Mouse (Mus musculus) myocyte (in vitro differentiated cells): Measurements from ENCODE around the gene Creb3l4. TPM values are rescaled to one million over a fixed set of nuclear protein-coding genes. Genes with fewer than 3 reads are reported as not detected.

Experiments used
- H3K27me3 ChIP-seq: one replicate; pipeline ENCODE4 v1.6.1; 2011; ENCODE audit not compliant: control insufficient read depth, insufficient read depth, insufficient read length
- H3K36me3 ChIP-seq: one replicate; pipeline ENCODE4 v1.6.1; 2011; ENCODE audit not compliant: control insufficient read depth, insufficient read depth
- H3K4me2 ChIP-seq: one replicate; pipeline ENCODE4 v1.6.1; 2011; ENCODE audit warnings: low read depth, control low read depth
- H3K4me3 ChIP-seq: one replicate; pipeline ENCODE4 v1.5.1; 2011; ENCODE audit warnings: mild to moderate bottlenecking, control low read depth, moderate library complexity
- H3K79me2 ChIP-seq: one replicate; pipeline ENCODE4 v1.6.1; 2011; ENCODE audit not compliant: control insufficient read depth, insufficient read depth
- H3ac ChIP-seq: one replicate; pipeline ENCODE4 v1.6.1; 2011; ENCODE audit not compliant: control insufficient read depth, insufficient read length
- CEBPB ChIP-seq: IDR thresholded peaks from 2 replicates; pipeline ENCODE4 v1.6.1; 2011; ENCODE audit warnings: mild to moderate bottlenecking, moderate library complexity; ENCODE audit not compliant: poor library complexity, insufficient read depth, severe bottlenecking
- E2F4 ChIP-seq: IDR thresholded peaks from one replicate; pipeline ENCODE4 v1.6.1; 2011; ENCODE audit warnings: mild to moderate bottlenecking, control low read depth, moderate library complexity; ENCODE audit not compliant: insufficient read depth
- MAX ChIP-seq: IDR thresholded peaks from one replicate; pipeline ENCODE4 v1.6.1; 2011; ENCODE audit warnings: low read depth, mild to moderate bottlenecking, control low read depth
- MYOD1 ChIP-seq, 3 experiments: IDR thresholded peaks; one replicate each; pipeline ENCODE4 v1.6.1; 2011; ENCODE audit warnings: control low read depth in 2 of 3, low read depth in 2 of 3, mild to moderate bottlenecking in 2 of 3, moderate library complexity in 1 of 3; ENCODE audit not compliant: insufficient read length in 2 of 3, control insufficient read depth in 1 of 3
- MYOG ChIP-seq, 3 experiments: IDR thresholded peaks; one replicate each; pipeline ENCODE4 v1.6.1; 2011; ENCODE audit warnings: control low read depth in 2 of 3, low read depth in 2 of 3, mild to moderate bottlenecking in 2 of 3; ENCODE audit not compliant: insufficient read length in 2 of 3, control insufficient read depth in 1 of 3, insufficient read depth in 1 of 3
- POLR2A ChIP-seq: IDR thresholded peaks from one replicate; pipeline ENCODE4 v1.6.1; 2011; ENCODE audit warnings: low read depth, mild to moderate bottlenecking, control low read depth, moderate library complexity; ENCODE audit not compliant: insufficient read length
- POLR2AphosphoS2 ChIP-seq: IDR thresholded peaks from one replicate; pipeline ENCODE4 v1.6.1; 2011; ENCODE audit warnings: low read depth, control low read depth; ENCODE audit not compliant: insufficient read length
- REST ChIP-seq: IDR thresholded peaks from one replicate; pipeline ENCODE4 v1.6.1; 2011; ENCODE audit warnings: mild to moderate bottlenecking, control low read depth, moderate library complexity; ENCODE audit not compliant: insufficient read depth, insufficient read length
- SRF ChIP-seq: IDR thresholded peaks from one replicate; pipeline ENCODE4 v1.6.1; 2011; ENCODE audit warnings: low read depth; ENCODE audit not compliant: control insufficient read depth, insufficient read length
- TCF12 ChIP-seq: IDR thresholded peaks from one replicate; pipeline ENCODE4 v1.6.1; 2011; ENCODE audit warnings: mild to moderate bottlenecking, control low read depth; ENCODE audit not compliant: poor library complexity, insufficient read depth, severe bottlenecking
- TCF3 ChIP-seq: IDR thresholded peaks from one replicate; pipeline ENCODE4 v1.6.1; 2011; ENCODE audit warnings: low read depth, control low read depth; ENCODE audit not compliant: insufficient read length
- USF1 ChIP-seq: IDR thresholded peaks from one replicate; pipeline ENCODE4 v1.6.1; 2011; ENCODE audit warnings: low read depth, mild to moderate bottlenecking, control low read depth, moderate library complexity
- polyA plus RNA-seq: library from polyadenylated mRNA; unstranded; fragments of >200 nt; fragmentation: generic; extraction: Trizol; gene quantifications from one replicate; pipeline ENCODE4 v1.2.1, GENCODE M21; 2012; ENCODE audit warnings: missing spikeins

The Creb3l4 gene
- polyA plus RNA-seq, 1 experiment: 0.22 TPM

GRCm38 (mm10) chr3:90256731-90257530, 13.6 kb upstream of the Creb3l4 start:
- Histone ChIP-seq H3K4me3 (no peak overlapping the region), H3ac (no peak overlapping the region), H3K36me3 (peaks cover 32% of the 10 kb centered on the region), H3K27me3 (no peaks in the 10 kb centered on the region), H3K79me2 (peaks cover 37% of the 10 kb centered on the region), H3K4me2 (no peak overlapping the region)
- TF ChIP-seq SRF: no peak
- TF ChIP-seq TCF12: no peak
- TF ChIP-seq USF1: no peak
- no peak for TF ChIP-seq CEBPB
- TF ChIP-seq E2F4: no peak
- TF ChIP-seq REST: no peak
- TF ChIP-seq TCF3: no peak
- no peak for TF ChIP-seq POLR2A
- TF ChIP-seq POLR2AphosphoS2: no peak
- no peak for TF ChIP-seq MYOD1 (IDR thresholded peaks at IDR 0.05; ENCODE audit: control insufficient read depth in 1 of 3, insufficient read length in 2 of 3, low read depth in 2 of 3)
- TF ChIP-seq MAX: no peak
- TF ChIP-seq MYOG (IDR thresholded peaks at IDR 0.05; ENCODE audit: control insufficient read depth in 1 of 3, insufficient read depth in 1 of 3, insufficient read length in 2 of 3, low read depth in 2 of 3): no peak

- peak overlapping the region; percentile 81 for H3K4me2 ChIP-seq
- no peaks in the 10 kb centered on the region for H3K27me3 ChIP-seq
- peaks cover 37% of the 10 kb centered on the region for H3K79me2 ChIP-seq
- H3K4me3 ChIP-seq: peak overlapping the region; percentile 83
- H3K36me3 ChIP-seq: peaks cover 23% of the 10 kb centered on the region
- no peak overlapping the region for H3ac ChIP-seq
- TF ChIP-seq POLR2A: no peak
- no peak for TF ChIP-seq TCF12
- no peak for TF ChIP-seq E2F4
- no peak for TF ChIP-seq POLR2AphosphoS2
- TF ChIP-seq REST: no peak
- TF ChIP-seq CEBPB: no peak
- TF ChIP-seq SRF: no peak
- no peak for TF ChIP-seq MAX
- no peak for TF ChIP-seq MYOD1 (IDR thresholded peaks at IDR 0.05; ENCODE audit: control insufficient read depth in 1 of 3, insufficient read length in 2 of 3, low read depth in 2 of 3)
- no peak for TF ChIP-seq TCF3
- TF ChIP-seq MYOG (IDR thresholded peaks at IDR 0.05; ENCODE audit: control insufficient read depth in 1 of 3, insufficient read depth in 1 of 3, insufficient read length in 2 of 3, low read depth in 2 of 3): no peak
- no peak for TF ChIP-seq USF1
Measured at GRCm38 (mm10) chr3:90255784-90256353, 12.6 kb upstream of the Creb3l4 start.

DNA sequence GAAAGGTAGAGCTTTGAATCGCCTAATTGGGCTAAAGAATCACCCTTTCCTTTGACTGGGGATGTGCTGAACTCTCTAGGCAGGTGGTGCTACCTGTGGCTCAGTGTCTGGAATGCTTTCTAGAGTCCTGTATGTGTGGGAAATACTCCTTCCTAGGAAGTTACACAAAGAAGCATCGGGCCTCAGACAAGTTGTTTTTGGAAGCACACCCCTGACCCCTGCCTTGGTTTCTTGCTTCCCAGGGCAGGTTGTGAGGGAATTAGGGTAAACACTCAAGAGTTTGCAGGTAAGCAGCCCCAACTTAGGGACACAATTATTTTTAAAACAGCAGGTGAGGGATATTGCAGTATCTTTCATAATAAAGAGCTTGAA, 11.9 kb upstream of the Creb3l4 start:
- peak overlapping the region; percentile 87 for H3ac ChIP-seq
- H3K27me3 ChIP-seq: no peaks in the 10 kb centered on the region
- TF ChIP-seq REST (no peak), POLR2A (no peak), MYOD1 (IDR thresholded peaks at IDR 0.05; ENCODE audit: control insufficient read depth in 1 of 3, insufficient read length in 2 of 3, low read depth in 2 of 3) (no peak)
- H3K4me3 ChIP-seq: peak overlapping the region; percentile 83
- H3K36me3 ChIP-seq: peaks cover 25% of the 10 kb centered on the region
- peaks cover 37% of the 10 kb centered on the region for H3K79me2 ChIP-seq
- H3K4me2 ChIP-seq: peak overlapping the region; percentile 81

DNA sequence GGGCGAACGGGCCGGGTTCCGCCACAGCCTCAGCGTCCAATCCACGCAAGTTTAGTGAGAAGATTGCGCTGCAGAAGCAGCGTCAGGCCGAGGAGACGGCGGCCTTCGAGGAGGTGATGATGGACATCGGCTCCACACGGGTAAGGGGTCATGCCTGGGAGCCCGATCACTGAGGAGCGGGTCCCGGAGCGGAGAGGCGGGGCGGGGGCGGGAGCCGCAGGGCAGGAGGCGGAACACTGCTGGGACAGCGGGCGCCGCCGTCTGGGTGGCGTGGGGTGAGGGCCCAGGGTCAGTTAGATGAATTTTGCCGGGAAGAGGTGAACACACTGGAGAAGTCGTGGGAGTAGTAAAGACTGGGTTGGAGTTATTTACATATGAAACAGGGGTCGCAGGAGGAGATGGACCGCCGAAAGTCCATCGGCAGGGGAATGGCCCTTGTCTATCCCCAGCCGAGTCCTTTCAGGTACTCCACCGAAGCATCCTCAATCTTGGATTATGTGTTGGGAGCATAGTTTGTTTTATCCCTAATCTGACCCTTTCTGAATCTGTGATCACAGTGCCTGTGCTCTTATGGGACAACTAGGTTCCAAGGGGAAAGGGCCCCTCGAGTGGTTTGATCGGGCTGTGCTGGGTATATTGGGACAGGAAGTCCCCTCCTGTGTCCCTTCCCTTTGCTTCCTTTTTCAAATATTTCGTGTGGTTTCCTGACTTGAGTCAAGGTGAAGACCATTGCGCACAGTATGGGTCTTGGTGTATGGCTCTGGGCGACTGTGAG, 11.3 kb upstream of the Creb3l4 start:
- Histone ChIP-seq H3K4me3 (peak overlapping the region; percentile 83), H3K4me2 (peak overlapping the region; percentile 81), H3ac (peak overlapping the region; percentile 87), H3K36me3 (peaks cover 24% of the 10 kb centered on the region), H3K79me2 (peaks cover 41% of the 10 kb centered on the region), H3K27me3 (no peaks in the 10 kb centered on the region)
- TF ChIP-seq POLR2A (no peak), USF1 (no peak), TCF3 (no peak), REST (no peak), E2F4 (no peak), SRF (no peak), TCF12 (no peak), MYOD1 (IDR thresholded peaks at IDR 0.05; ENCODE audit: control insufficient read depth in 1 of 3, insufficient read length in 2 of 3, low read depth in 2 of 3) (no peak), POLR2AphosphoS2 (no peak), MYOG (IDR thresholded peaks at IDR 0.05; ENCODE audit: control insufficient read depth in 1 of 3, insufficient read depth in 1 of 3, insufficient read length in 2 of 3, low read depth in 2 of 3) (no peak), MAX (no peak), CEBPB (no peak)
